Mouse (Mus musculus) MEL (cell line): ENCODE data around the gene Spef2. TPM values are rescaled to one million over a fixed set of nuclear protein-coding genes. Genes with fewer than 3 reads are reported as not detected.

ENCODE experiments used
- DNase-seq: peaks from one replicate; pipeline ENCODE4 v3.0.0; 2011; ENCODE audit warnings: low read depth, low spot score
- H3K27ac ChIP-seq: 2 replicates; pipeline ENCODE4 v1.5.1; 2012; ENCODE audit warnings: low read depth, mild to moderate bottlenecking, control low read depth, low read length, moderate library complexity; ENCODE audit not compliant: control insufficient read depth
- H3K27me3 ChIP-seq, 2 experiments: fragments of 150-350 bp in 1 of 2; sonication (generic) in 1 of 2; 2 replicates each; pipeline ENCODE4 v1.6.1; 2012; ENCODE audit warnings: low read length in 2 of 2, mild to moderate bottlenecking in 2 of 2, improper control_type of control experiment in 1 of 2, moderate library complexity in 1 of 2; ENCODE audit not compliant: insufficient read depth in 2 of 2, control insufficient read depth in 1 of 2
- H3K36me3 ChIP-seq, 2 experiments: 2 replicates each; pipeline ENCODE4 v1.6.1; 2012 to 2014; ENCODE audit warnings: low read length in 2 of 2, improper control_type of control experiment in 1 of 2, inconsistent platforms in 1 of 2, mild to moderate bottlenecking in 1 of 2; ENCODE audit not compliant: insufficient read depth in 2 of 2, control insufficient read depth in 1 of 2
- H3K4me1 ChIP-seq, 2 experiments: fragments of 150-350 bp in 1 of 2; sonication (generic) in 1 of 2; 2 replicates each; pipeline ENCODE4 v1.6.1; 2012; ENCODE audit warnings: low read length in 2 of 2, improper control_type of control experiment in 1 of 2, mild to moderate bottlenecking in 1 of 2; ENCODE audit not compliant: insufficient read depth in 2 of 2, control insufficient read depth in 1 of 2
- H3K4me3 ChIP-seq, 2 experiments: fragments of 150-350 bp in 1 of 2; sonication (generic) in 1 of 2; 2 replicates each; pipeline ENCODE4 v1.5.1; 2012; ENCODE audit warnings: low read depth in 2 of 2, low read length in 2 of 2, mild to moderate bottlenecking in 2 of 2, moderate library complexity in 2 of 2, control low read depth in 1 of 2, improper control_type of control experiment in 1 of 2; ENCODE audit not compliant: control insufficient read depth in 1 of 2, insufficient read depth in 1 of 2
- H3K79me2 ChIP-seq: 2 replicates; pipeline ENCODE4 v1.6.1; 2012; ENCODE audit warnings: mild to moderate bottlenecking, low read length, moderate library complexity; ENCODE audit not compliant: control insufficient read depth, poor library complexity, insufficient read depth
- H3K9ac ChIP-seq: 2 replicates; pipeline ENCODE4 v1.6.1; 2012; ENCODE audit warnings: low read depth, mild to moderate bottlenecking, control low read depth, low read length, moderate library complexity; ENCODE audit not compliant: control insufficient read depth, poor library complexity, severe bottlenecking
- H3K9me3 ChIP-seq: fragments of 150-350 bp; sonication (generic); replicated peaks from 2 replicates; pipeline ENCODE4 v1.6.1; 2012; ENCODE audit warnings: mild to moderate bottlenecking, low read length, improper control_type of control experiment, moderate library complexity; ENCODE audit not compliant: insufficient read depth
- BHLHE40 ChIP-seq: IDR thresholded peaks from 2 replicates; pipeline ENCODE4 v1.6.1; 2012; ENCODE audit warnings: low read depth, mild to moderate bottlenecking, inconsistent platforms, low read length, improper control_type of control experiment, borderline replicate concordance
- CHD1 ChIP-seq: IDR thresholded peaks from 2 replicates; pipeline ENCODE4 v1.6.1; 2012; ENCODE audit warnings: low read depth, mild to moderate bottlenecking, inconsistent platforms, low read length, improper control_type of control experiment
- ELF1 ChIP-seq: IDR thresholded peaks from 2 replicates; pipeline ENCODE4 v1.6.1; 2014; ENCODE audit warnings: low read depth, mild to moderate bottlenecking, inconsistent platforms, low read length, improper control_type of control experiment, moderate library complexity
- EP300 ChIP-seq, 2 experiments: IDR thresholded peaks; 2 replicates each; pipeline ENCODE4 v1.6.1; 2011; ENCODE audit warnings: improper control_type of control experiment in 2 of 2, low read length in 2 of 2, low read depth in 1 of 2, mild to moderate bottlenecking in 1 of 2
- ETS1 ChIP-seq: IDR thresholded peaks from 2 replicates; pipeline ENCODE4 v1.6.1; 2012; ENCODE audit warnings: low read depth, mild to moderate bottlenecking, inconsistent platforms, low read length, improper control_type of control experiment, moderate library complexity
- GABPA ChIP-seq: IDR thresholded peaks from 2 replicates; pipeline ENCODE4 v1.6.1; 2012; ENCODE audit warnings: low read depth, mild to moderate bottlenecking, inconsistent platforms, low read length, improper control_type of control experiment, moderate library complexity
- GATA1 ChIP-seq: IDR thresholded peaks from 2 replicates; pipeline ENCODE4 v1.6.1; 2011; ENCODE audit warnings: low read depth, low read length, improper control_type of control experiment
- HCFC1 ChIP-seq: IDR thresholded peaks from 2 replicates; pipeline ENCODE4 v1.6.1; 2012; ENCODE audit warnings: low read depth, mild to moderate bottlenecking, inconsistent platforms, low read length, improper control_type of control experiment, moderate library complexity
- MAFK ChIP-seq: IDR thresholded peaks from 2 replicates; pipeline ENCODE4 v1.6.1; 2011; ENCODE audit warnings: low read depth, mild to moderate bottlenecking, low read length, improper control_type of control experiment, borderline replicate concordance
- MAX ChIP-seq: IDR thresholded peaks from 2 replicates; pipeline ENCODE4 v1.6.1; 2011; ENCODE audit warnings: low read length, improper control_type of control experiment
- MXI1 ChIP-seq: IDR thresholded peaks from 2 replicates; pipeline ENCODE4 v1.6.1; 2011; ENCODE audit warnings: mild to moderate bottlenecking, low read depth, low read length, improper control_type of control experiment
- MYB ChIP-seq: IDR thresholded peaks from 2 replicates; pipeline ENCODE4 v1.6.1; 2011; ENCODE audit warnings: mild to moderate bottlenecking, low read depth, low read length, improper control_type of control experiment
- NRF1 ChIP-seq: IDR thresholded peaks from 2 replicates; pipeline ENCODE4 v1.6.1; 2014; ENCODE audit warnings: low read depth, mild to moderate bottlenecking, inconsistent platforms, low read length, improper control_type of control experiment, moderate library complexity; ENCODE audit not compliant: poor library complexity, insufficient read depth, severe bottlenecking
- POLR2A ChIP-seq, 2 experiments: IDR thresholded peaks; 2 replicates each; pipeline ENCODE4 v1.6.1; 2011 to 2012; ENCODE audit warnings: low read length in 2 of 2, mild to moderate bottlenecking in 2 of 2, control low read depth in 1 of 2, improper control_type of control experiment in 1 of 2, low read depth in 1 of 2, moderate library complexity in 1 of 2; ENCODE audit not compliant: control insufficient read depth in 1 of 2, insufficient read depth in 1 of 2, poor library complexity in 1 of 2
- POLR2AphosphoS5 ChIP-seq: IDR thresholded peaks from 2 replicates; pipeline ENCODE4 v1.6.1; 2012; ENCODE audit warnings: low read depth, borderline replicate concordance, mild to moderate bottlenecking, inconsistent platforms, low read length, moderate library complexity, mixed read lengths
- RCOR1 ChIP-seq: IDR thresholded peaks from 2 replicates; pipeline ENCODE4 v1.6.1; 2012; ENCODE audit warnings: low read depth, mild to moderate bottlenecking, inconsistent platforms, low read length, improper control_type of control experiment
- SIN3A ChIP-seq: IDR thresholded peaks from 2 replicates; pipeline ENCODE4 v1.6.1; 2012; ENCODE audit warnings: low read length, improper control_type of control experiment, inconsistent platforms
- SMC3 ChIP-seq: IDR thresholded peaks from 2 replicates; pipeline ENCODE4 v1.6.1; 2011; ENCODE audit warnings: low read depth, low read length, improper control_type of control experiment
- TBP ChIP-seq: IDR thresholded peaks from 2 replicates; pipeline ENCODE4 v1.8.0; 2011; ENCODE audit warnings: low read depth, low read length, improper control_type of control experiment
- TCF12 ChIP-seq: IDR thresholded peaks from 2 replicates; pipeline ENCODE4 v1.6.1; 2014; ENCODE audit warnings: low read depth, mild to moderate bottlenecking, inconsistent platforms, low read length, improper control_type of control experiment, moderate library complexity
- USF1 ChIP-seq: IDR thresholded peaks from 2 replicates; pipeline ENCODE4 v1.6.1; 2014; ENCODE audit warnings: low read depth, mild to moderate bottlenecking, inconsistent platforms, low read length, improper control_type of control experiment, moderate library complexity
- ZC3H11A ChIP-seq: IDR thresholded peaks from 2 replicates; pipeline ENCODE4 v1.6.1; 2012; ENCODE audit warnings: low read depth, mild to moderate bottlenecking, inconsistent platforms, low read length, improper control_type of control experiment
- ZKSCAN1 ChIP-seq: IDR thresholded peaks from 2 replicates; pipeline ENCODE4 v1.6.1; 2012; ENCODE audit warnings: low read depth, mild to moderate bottlenecking, inconsistent platforms, low read length, improper control_type of control experiment, moderate library complexity
- ZNF384 ChIP-seq: IDR thresholded peaks from 2 replicates; pipeline ENCODE4 v1.6.1; 2012; ENCODE audit warnings: low read depth, mild to moderate bottlenecking, inconsistent platforms, low read length, improper control_type of control experiment
- polyA plus RNA-seq, 2 experiments: library from polyadenylated mRNA; stranded (reverse) in 1 of 2; unstranded in 1 of 2; fragments of >175 nt in 1 of 2; fragments of >200 nt in 1 of 2; gene quantifications; 2 replicates each; pipeline versions ENCODE4 v1.2.1 to v1.2.4; 2012; ENCODE audit warnings: low replicate concordance in 2 of 2, low read depth in 1 of 2; ENCODE audit not compliant: insufficient read length in 2 of 2, insufficient read depth in 1 of 2, missing spikeins in 1 of 2
- total RNA-seq: library from RNA; depleted of rRNA; stranded (reverse); fragments of 300-350 nt; gene quantifications from 2 replicates; pipeline ENCODE4 v1.2.3, GENCODE M21; 2012

Spef2 gene
- total and polyA plus RNA-seq, 3 experiments, result 0.08 TPM; not detected in 2

GRCm38 (mm10) chr15:9572664-9573063, 176.0 kb downstream of the Spef2 start:
- Histone ChIP-seq H3K79me2 (no peaks in the 10 kb centered on the region), H3K27ac (no peak overlapping the region), H3K9ac (no peak overlapping the region), H3K4me3 (no peak overlapping the region), H3K27me3 (peaks cover 0 to 8% of the 10 kb centered on the region in 2 experiments; a peak in 3 of 4 replicates), H3K36me3 (no peaks in the 10 kb centered on the region), H3K9me3 (no peaks in the 10 kb centered on the region), H3K4me1 (no peaks in the 10 kb centered on the region)
- no peak for TF ChIP-seq MAFK
- no peak for TF ChIP-seq CHD1
- no peak for TF ChIP-seq USF1
- TF ChIP-seq ZC3H11A, result no peak
- no peak for TF ChIP-seq ETS1
- no peak for TF ChIP-seq SMC3
- no peak for TF ChIP-seq MYB
- no peak for TF ChIP-seq MXI1
- no peak for TF ChIP-seq TCF12
- TF ChIP-seq POLR2A (IDR thresholded peaks at IDR 0.05; ENCODE audit: control insufficient read depth in 1 of 2, insufficient read depth in 1 of 2, low read depth in 1 of 2, low read length in 2 of 2, poor library complexity in 1 of 2), result no peak
- no peak for TF ChIP-seq TBP
- no peak for TF ChIP-seq GABPA
- no peak for DNase-seq

GRCm38 (mm10) chr15:9571896-9572295, 176.8 kb downstream of the Spef2 start:
- H3K4me3 ChIP-seq, result no peak overlapping the region
- H3K27ac ChIP-seq, result no peak overlapping the region
- H3K9ac ChIP-seq, result no peak overlapping the region
- no peaks in the 10 kb centered on the region for H3K4me1 ChIP-seq
- H3K27me3 ChIP-seq, result peaks cover 0 to 8% of the 10 kb centered on the region in 2 experiments; a peak in 3 of 4 replicates
- no peaks in the 10 kb centered on the region for H3K9me3 ChIP-seq
- TF ChIP-seq GATA1, result no peak
- no peak for TF ChIP-seq ZNF384
- TF ChIP-seq RCOR1, result no peak
- no peak for TF ChIP-seq ETS1
- no peak for TF ChIP-seq ZC3H11A
- no peak for TF ChIP-seq NRF1
- no peak for TF ChIP-seq BHLHE40
- TF ChIP-seq ELF1, result no peak
- no peak for TF ChIP-seq SIN3A
- no peak for TF ChIP-seq EP300 (IDR thresholded peaks at IDR 0.05; ENCODE audit: low read depth in 1 of 2, low read length in 2 of 2)
- TF ChIP-seq ZKSCAN1, result no peak
- no peak for TF ChIP-seq POLR2AphosphoS5
- TF ChIP-seq POLR2A (IDR thresholded peaks at IDR 0.05; ENCODE audit: control insufficient read depth in 1 of 2, insufficient read depth in 1 of 2, low read depth in 1 of 2, low read length in 2 of 2, poor library complexity in 1 of 2), result no peak
- TF ChIP-seq TBP, result no peak
- no peak for TF ChIP-seq HCFC1
- TF ChIP-seq MAX, result no peak
- no peaks in the 10 kb centered on the region for H3K79me2 ChIP-seq
- no peak for DNase-seq
- no peaks in the 10 kb centered on the region for H3K36me3 ChIP-seq
